Mouse (Mus musculus) heart, postnatal 0 days (tissue): ENCODE data around the gene Lingo1. TPM values are rescaled to one million over a fixed set of nuclear protein-coding genes. Genes with fewer than 3 reads are reported as not detected.

Experiments used
- ATAC-seq: fragments of 200-750 bp; cut with Nextera tagmentation; 2 replicates; pipeline ENCODE4 v1.8.0; 2017; ENCODE audit warnings: low read depth, moderate number of reproducible peaks, moderate library complexity; ENCODE audit not compliant: insufficient read depth
- DNase-seq: peaks from one replicate; pipeline ENCODE4 v3.0.0-alpha.2; 2016; ENCODE audit warnings: low spot score
- H3K27ac ChIP-seq: fragments of 300-500 bp; sonication (generic); 2 replicates; pipeline ENCODE4 v1.5.1; 2014; ENCODE audit warnings: low read depth, mild to moderate bottlenecking
- H3K27me3 ChIP-seq: fragments of 300-500 bp; sonication (generic); 2 replicates; pipeline ENCODE4 v1.6.1; 2014; ENCODE audit warnings: low read length, mixed read lengths; ENCODE audit not compliant: control insufficient read depth, insufficient read depth
- H3K36me3 ChIP-seq: fragments of 300-500 bp; sonication (generic); replicated peaks from 2 replicates; pipeline ENCODE4 v1.6.1; 2014; ENCODE audit warnings: low read length, mixed read lengths; ENCODE audit not compliant: control insufficient read depth, insufficient read depth
- H3K4me1 ChIP-seq: fragments of 300-500 bp; sonication (generic); 2 replicates; pipeline ENCODE4 v1.6.1; 2014; ENCODE audit warnings: antibody characterized with exemption; ENCODE audit not compliant: control insufficient read depth, insufficient read depth
- H3K4me2 ChIP-seq: fragments of 300-500 bp; sonication (generic); 2 replicates; pipeline ENCODE4 v1.6.1; 2014; ENCODE audit warnings: low read depth, mild to moderate bottlenecking, low read length, moderate library complexity
- H3K4me3 ChIP-seq: fragments of 300-500 bp; sonication (generic); 2 replicates; pipeline ENCODE4 v1.5.1; 2014; ENCODE audit warnings: low read depth, low read length
- H3K9ac ChIP-seq: fragments of 300-500 bp; sonication (generic); replicated peaks from 2 replicates; pipeline ENCODE4 v1.6.1; 2014; ENCODE audit warnings: low read depth, low read length, mixed read lengths
- H3K9me3 ChIP-seq: fragments of 300-500 bp; sonication (generic); replicated peaks from 2 replicates; pipeline ENCODE4 v1.6.1; 2016; ENCODE audit warnings: low read length; ENCODE audit not compliant: control insufficient read depth
- CTCF ChIP-seq: IDR thresholded peaks from 2 replicates; pipeline ENCODE4 v1.5.1; 2016; ENCODE audit warnings: antibody characterized with exemption, control low read depth, low read depth
- EP300 ChIP-seq: IDR thresholded peaks from 2 replicates; pipeline ENCODE4 v1.6.1; 2016; ENCODE audit warnings: antibody characterized with exemption, low read depth
- WGBS: fragments of 180-500 bp; shearing (Covaris S2); extraction: QIAGEN DNeasy Blood & Tissue Kit; methylation state at CpG from one replicate; pipeline ENCODE4 v1.1.7; 2014; 5-methylcytosine and 5-hydroxymethylcytosine counted together
- polyA plus RNA-seq: library from polyadenylated mRNA; unstranded; fragments of >200 nt; fragmentation: Nextera tagmentation; extraction: Ambion mirVana; gene quantifications from 2 replicates; pipeline ENCODE4 v1.2.1, GENCODE M21; 2015
- total RNA-seq: library from RNA; depleted of rRNA; stranded (reverse); fragments of >200 nt; gene quantifications from 2 replicates; pipeline ENCODE4 v1.2.3, GENCODE M21; 2014; ENCODE audit warnings: low replicate concordance

The Lingo1 gene
- total and polyA plus RNA-seq, 2 experiments from 2014 or later: 0.66 to 2.4 TPM

GRCm38 (mm10) chr9:56635498-56636121 lies 160.7 kb downstream of the Lingo1 start:
- Histone ChIP-seq H3K36me3 (no peaks in the 10 kb centered on the region), H3K9ac (peak overlapping the region; percentile 30), H3K4me3 (peak overlapping the region; percentile 63), H3K27me3 (peaks cover 67% of the 10 kb centered on the region), H3K4me1 (0 out of 2 replicates have a peak, but pooled peaks cover 6% of the 10 kb centered on the region), H3K4me2 (peak overlapping the region; percentile 98), H3K27ac (no peak overlapping the region), H3K9me3 (no peaks in the 10 kb centered on the region)
- WGBS: under 1% methylated on average over 51 of the region's 68 CpGs
- ATAC-seq (peak; percentile 66), DNase-seq (peak; percentile 39)
- no peak for TF ChIP-seq CTCF
- TF ChIP-seq EP300: no peak

- peak overlapping the region; percentile 30 for H3K9ac ChIP-seq
- no peaks in the 10 kb centered on the region for H3K9me3 ChIP-seq
- H3K4me2 ChIP-seq: peak overlapping the region; percentile 98
- DNase-seq (peak; percentile 19), ATAC-seq (peak; percentile 37)
- 0 out of 2 replicates have a peak, but pooled peaks cover 6% of the 10 kb centered on the region for H3K4me1 ChIP-seq
- under 1% methylated on average over 38 of the region's 40 CpGs for WGBS
- H3K4me3 ChIP-seq: peak overlapping the region; percentile 63
- H3K36me3 ChIP-seq: no peaks in the 10 kb centered on the region
- TF ChIP-seq EP300 (no peak), CTCF (no peak)
- no peak overlapping the region for H3K27ac ChIP-seq
- peaks cover 64% of the 10 kb centered on the region for H3K27me3 ChIP-seq
These were observed 161.2 kb downstream of the Lingo1 start for GRCm38 (mm10) chr9:56635121-56635497.

- Histone ChIP-seq H3K9me3 (no peaks in the 10 kb centered on the region), H3K4me1 (0 out of 2 replicates have a peak, but pooled peaks cover 6% of the 10 kb centered on the region), H3K4me3 (peak overlapping the region; percentile 63), H3K9ac (peak overlapping the region; percentile 30), H3K27me3 (peaks cover 63% of the 10 kb centered on the region), H3K36me3 (no peaks in the 10 kb centered on the region), H3K27ac (no peak overlapping the region), H3K4me2 (peak overlapping the region; percentile 98)
- DNase-seq (no peak), ATAC-seq (no peak)
- WGBS: 3% methylated on average over 25 of the region's 25 CpGs
- TF ChIP-seq EP300 (no peak), CTCF (no peak)
These were observed 161.7 kb downstream of the Lingo1 start for GRCm38 (mm10) chr9:56634406-56635120.

- no peak for DNase-seq
- 49% methylated on average over 13 of the region's 13 CpGs for WGBS
- Histone ChIP-seq H3K4me2 (no peak overlapping the region), H3K9me3 (no peaks in the 10 kb centered on the region), H3K36me3 (no peaks in the 10 kb centered on the region), H3K27ac (no peak overlapping the region), H3K9ac (no peak overlapping the region), H3K4me1 (peaks cover 9% of the 10 kb centered on the region; the same call in 1 of the 2 replicates), H3K27me3 (peaks cover 60% of the 10 kb centered on the region), H3K4me3 (no peak overlapping the region; the same call in 1 of the 2 replicates)
- TF ChIP-seq CTCF (0 out of 2 replicates have a peak, but pooled peaks have one; percentile 9), EP300 (no peak)
- no peak for ATAC-seq
These were observed 162.6 kb downstream of the Lingo1 start for GRCm38 (mm10) chr9:56633449-56634225.

- TF ChIP-seq CTCF (no peak), EP300 (no peak)
- Histone ChIP-seq H3K27ac (no peak overlapping the region), H3K9me3 (no peaks in the 10 kb centered on the region), H3K4me3 (no peak overlapping the region), H3K4me2 (no peak overlapping the region), H3K4me1 (peaks cover 7% of the 10 kb centered on the region; the same call in 1 of the 2 replicates), H3K9ac (no peak overlapping the region), H3K36me3 (no peaks in the 10 kb centered on the region), H3K27me3 (peaks cover 35% of the 10 kb centered on the region)
- WGBS: 31% methylated on average over 4 of the region's 4 CpGs
- ATAC-seq (no peak), DNase-seq (no peak)
These were observed 165.3 kb downstream of the Lingo1 start for GRCm38 (mm10) chr9:56630945-56631344.
